Comparison of ENCODE assay signal across 27 mouse cellular contexts in genomic region chr2:179835570-179835969, GRCm38 (mm10).
DNase-seq lines count a peak whose midpoint lies in the region; ATAC-seq and TF ChIP-seq lines count a peak whose summit lies in the region.
"Had no signal": no experiment of that assay in that cellular context is flagged by ENCODE, and none has a peak within 500 bp of the region (broad histone marks: within the 10 kb centered on the region; RNA-seq: fewer than 3 reads in every experiment).

No protein-coding gene starts in this region.

- TF ChIP-seq CTCF in midbrain, postnatal 0 days (IDR thresholded peaks at IDR 0.05), result no peak

- H3K36me3 ChIP-seq in hindbrain, embryonic 10.5 days, result no peaks in the 10 kb centered on the region
- no peaks in the 10 kb centered on the region for H3K36me3 ChIP-seq in hindbrain, embryonic 16.5 days (ENCODE audit: control insufficient read depth, insufficient read depth, low read length)
- H3K36me3 ChIP-seq in lung, embryonic 16.5 days (ENCODE audit: control insufficient read depth, insufficient read depth, low read length), result no peaks in the 10 kb centered on the region
- H3K36me3 ChIP-seq in midbrain, embryonic 10.5 days, result no peaks in the 10 kb centered on the region
- no peaks in the 10 kb centered on the region for H3K36me3 ChIP-seq in midbrain, postnatal 0 days (ENCODE audit: insufficient read depth, low read length)
- no peaks in the 10 kb centered on the region for H3K36me3 ChIP-seq in limb, embryonic 13.5 days
- H3K36me3 ChIP-seq: embryonic facial prominence, embryonic 12.5 days; embryonic facial prominence, embryonic 15.5 days; G1E; intestine, embryonic 15.5 days had no signal

- peaks cover 4% of the 10 kb centered on the region; the same call in 1 of the 2 replicates for H3K27me3 ChIP-seq in hindbrain, embryonic 10.5 days (ENCODE audit: insufficient read depth, poor library complexity, severe bottlenecking)
- H3K27me3 ChIP-seq in hindbrain, embryonic 16.5 days (replicated peaks; ENCODE audit: control insufficient read depth, insufficient read depth, low read length), result no peaks in the 10 kb centered on the region
- no peaks in the 10 kb centered on the region for H3K27me3 ChIP-seq in lung, embryonic 16.5 days (ENCODE audit: control insufficient read depth, insufficient read depth, low read depth, low read length)
- H3K27me3 ChIP-seq in midbrain, embryonic 10.5 days (ENCODE audit: low read depth, poor library complexity, severe bottlenecking), result no peaks in the 10 kb centered on the region
- H3K27me3 ChIP-seq in midbrain, postnatal 0 days (ENCODE audit: insufficient read depth, low read length), result no peaks in the 10 kb centered on the region
- H3K27me3 ChIP-seq in limb, embryonic 13.5 days, result 0 out of 2 replicates have a peak, but pooled peaks cover 2% of the 10 kb centered on the region
- H3K27me3 ChIP-seq: embryonic facial prominence, embryonic 12.5 days; embryonic facial prominence, embryonic 15.5 days; forebrain, embryonic 13.5 days; intestine, embryonic 15.5 days had no signal

- H3K9ac ChIP-seq in hindbrain, embryonic 16.5 days (ENCODE audit: low read depth, low read length), result no peak overlapping the region
- H3K9ac ChIP-seq in lung, embryonic 16.5 days (ENCODE audit: low read length), result no peak overlapping the region
- H3K9ac ChIP-seq in midbrain, postnatal 0 days (replicated peaks; ENCODE audit: low read length, poor library complexity, severe bottlenecking), result no peak overlapping the region
- 0 out of 2 replicates have a peak overlapping the region, but pooled peaks have one; percentile 19 for H3K9ac ChIP-seq in limb, embryonic 13.5 days
- H3K9ac ChIP-seq: embryonic facial prominence, embryonic 12.5 days; embryonic facial prominence, embryonic 15.5 days; forebrain, embryonic 13.5 days; forebrain, postnatal 0 days; hindbrain, embryonic 14.5 days; intestine, embryonic 15.5 days had no signal

- 51% methylated on average over 7 of the region's 7 CpGs for WGBS in hindbrain, embryonic 10.5 days
- 45% methylated on average over 7 of the region's 7 CpGs for WGBS in hindbrain, embryonic 16.5 days
- 60% methylated on average over 7 of the region's 7 CpGs for WGBS in lung, embryonic 16.5 days
- WGBS in midbrain, embryonic 10.5 days, result 58% methylated on average over 7 of the region's 7 CpGs
- 46% methylated on average over 7 of the region's 7 CpGs for WGBS in midbrain, postnatal 0 days
- WGBS in limb, embryonic 13.5 days, result 50% methylated on average over 7 of the region's 7 CpGs

- no peaks in the 10 kb centered on the region for H3K9me3 ChIP-seq in hindbrain, embryonic 10.5 days
- H3K9me3 ChIP-seq in hindbrain, embryonic 16.5 days (ENCODE audit: control insufficient read depth, low read length), result no peaks in the 10 kb centered on the region
- H3K9me3 ChIP-seq in lung, embryonic 16.5 days (ENCODE audit: control insufficient read depth, low read length), result no peaks in the 10 kb centered on the region
- H3K9me3 ChIP-seq in midbrain, embryonic 10.5 days (replicated peaks), result no peaks in the 10 kb centered on the region
- H3K9me3 ChIP-seq in midbrain, postnatal 0 days (ENCODE audit: low read length), result no peaks in the 10 kb centered on the region
- H3K9me3 ChIP-seq in limb, embryonic 13.5 days, result no peaks in the 10 kb centered on the region
- H3K9me3 ChIP-seq: embryonic facial prominence, embryonic 12.5 days; embryonic facial prominence, embryonic 15.5 days; forebrain, embryonic 13.5 days; intestine, embryonic 15.5 days had no signal

- H3K4me2 ChIP-seq in hindbrain, embryonic 16.5 days (ENCODE audit: low read length), result no peak overlapping the region
- H3K4me2 ChIP-seq in lung, embryonic 16.5 days (ENCODE audit: low read depth, low read length), result no peak overlapping the region
- H3K4me2 ChIP-seq in midbrain, postnatal 0 days (ENCODE audit: low read depth, low read length, poor library complexity, severe bottlenecking), result no peak overlapping the region
- H3K4me2 ChIP-seq in limb, embryonic 13.5 days (replicated peaks), result no peak overlapping the region
- H3K4me2 ChIP-seq: embryonic facial prominence, embryonic 12.5 days; embryonic facial prominence, embryonic 15.5 days; forebrain, embryonic 13.5 days; heart, embryonic 11.5 days; hindbrain, embryonic 14.5 days; intestine, embryonic 15.5 days had no signal

- H3K4me1 ChIP-seq in hindbrain, embryonic 10.5 days (replicated peaks), result peaks cover 40% of the 10 kb centered on the region
- peaks cover 3% of the 10 kb centered on the region for H3K4me1 ChIP-seq in hindbrain, embryonic 16.5 days (ENCODE audit: control insufficient read depth, insufficient read depth, low read depth, low read length)
- no peaks in the 10 kb centered on the region for H3K4me1 ChIP-seq in lung, embryonic 16.5 days (replicated peaks; ENCODE audit: control insufficient read depth, insufficient read depth, low read length)
- peaks cover 20% of the 10 kb centered on the region for H3K4me1 ChIP-seq in midbrain, embryonic 10.5 days
- peaks cover 10% of the 10 kb centered on the region; the same call in 1 of the 2 replicates for H3K4me1 ChIP-seq in midbrain, postnatal 0 days (ENCODE audit: insufficient read depth, low read length)
- H3K4me1 ChIP-seq in limb, embryonic 13.5 days, result peaks cover 57% of the 10 kb centered on the region

- no peak overlapping the region for H3K4me3 ChIP-seq in hindbrain, embryonic 10.5 days
- no peak overlapping the region for H3K4me3 ChIP-seq in hindbrain, embryonic 16.5 days (ENCODE audit: low read length)
- H3K4me3 ChIP-seq in lung, embryonic 16.5 days (ENCODE audit: low read length), result no peak overlapping the region
- H3K4me3 ChIP-seq in midbrain, embryonic 10.5 days, result no peak overlapping the region
- H3K4me3 ChIP-seq in midbrain, postnatal 0 days (ENCODE audit: low read depth, low read length), result no peak overlapping the region
- no peak overlapping the region for H3K4me3 ChIP-seq in limb, embryonic 13.5 days
- H3K4me3 ChIP-seq: embryonic facial prominence, embryonic 12.5 days; embryonic facial prominence, embryonic 15.5 days; erythroblast, embryonic 14.5 days; forebrain, embryonic 13.5 days; gastrocnemius, adult 2 months; intestine, embryonic 15.5 days had no signal

- ATAC-seq in hindbrain, embryonic 16.5 days, result no peak
- ATAC-seq in lung, embryonic 16.5 days (ENCODE audit: low read depth), result peak; percentile 71; the same call in 1 of the 2 replicates
- ATAC-seq in midbrain, postnatal 0 days (ENCODE audit: low FRiP score), result no peak
- ATAC-seq in limb, embryonic 13.5 days (ENCODE audit: low FRiP score, low read depth), result no peak
- ATAC-seq: forebrain, embryonic 13.5 days; forebrain, postnatal 0 days; intestine, embryonic 15.5 days; Patski had no signal

- DNase-seq in hindbrain, embryonic 10.5 days (ENCODE audit: low spot score), result no peak
- no peak for DNase-seq in lung, postnatal 25 days (ENCODE audit: low spot score)
- no peak for DNase-seq in midbrain, embryonic 10.5 days (ENCODE audit: low spot score)
- no peak for DNase-seq in midbrain, postnatal 0 days (ENCODE audit: low spot score)
- no peak for DNase-seq in heart, postnatal 4 days
- DNase-seq: adrenal gland, postnatal 10 days; adrenal gland, postnatal 36 days; B cell, adult 2 months; cerebellum, adult 18-20 months; cerebellum, adult 9-11 months; cerebellum, postnatal 25 days; forebrain, postnatal 0 days; gastrocnemius, adult 2 months; gastrocnemius, postnatal 14 days; heart, adult 11 months had no signal

- 0 out of 2 replicates have a peak overlapping the region, but pooled peaks have one; percentile 54 for H3K27ac ChIP-seq in hindbrain, embryonic 10.5 days
- no peak overlapping the region for H3K27ac ChIP-seq in hindbrain, embryonic 16.5 days (ENCODE audit: low read depth, low read length)
- no peak overlapping the region for H3K27ac ChIP-seq in lung, embryonic 16.5 days (ENCODE audit: low read length)
- H3K27ac ChIP-seq in midbrain, embryonic 10.5 days (replicated peaks), result peak overlapping the region; percentile 46; the same call in 1 of the 2 replicates
- H3K27ac ChIP-seq in midbrain, postnatal 0 days (ENCODE audit: low read depth, low read length), result no peak overlapping the region
- H3K27ac ChIP-seq in limb, embryonic 13.5 days, result peak overlapping the region; percentile 33; the same call in 1 of the 2 replicates
- H3K27ac ChIP-seq: embryonic facial prominence, embryonic 12.5 days; embryonic facial prominence, embryonic 15.5 days; forebrain, embryonic 13.5 days; gastrocnemius, adult 2 months; intestine, embryonic 15.5 days had no signal

Comparison
In these comparisons a context has a peak if more than half of its experiments do, and no peak if none do; other contexts are left out.
1. H3K27ac ChIP-seq: peak in hindbrain, embryonic 10.5 days (single experiment), midbrain, embryonic 10.5 days (single experiment) and limb, embryonic 13.5 days (single experiment); none in hindbrain, embryonic 16.5 days (single experiment), lung, embryonic 16.5 days (single experiment) and midbrain, postnatal 0 days (single experiment).